Mouse (Mus musculus) hindbrain, embryonic 16.5 days (tissue): ENCODE data around the gene Piga. TPM values are rescaled to one million over a fixed set of nuclear protein-coding genes. Genes with fewer than 3 reads are reported as not detected.

Experiments
- ATAC-seq: fragments of 200-750 bp; cut with Nextera tagmentation; 2 replicates; pipeline ENCODE4 v1.8.0; 2017; ENCODE audit warnings: moderate TSS enrichment, moderate library complexity
- H3K27ac ChIP-seq: fragments of 300-500 bp; sonication (generic); 2 replicates; pipeline ENCODE4 v1.5.1; 2014; ENCODE audit warnings: low read depth, mild to moderate bottlenecking, control low read depth, low read length, moderate library complexity
- H3K27me3 ChIP-seq: fragments of 300-500 bp; sonication (generic); replicated peaks from 2 replicates; pipeline ENCODE4 v1.6.1; 2014; ENCODE audit warnings: low read length; ENCODE audit not compliant: control insufficient read depth, insufficient read depth
- H3K36me3 ChIP-seq: fragments of 300-500 bp; sonication (generic); 2 replicates; pipeline ENCODE4 v1.6.1; 2014; ENCODE audit warnings: mild to moderate bottlenecking, low read length, moderate library complexity, mixed read lengths; ENCODE audit not compliant: control insufficient read depth, insufficient read depth
- H3K4me1 ChIP-seq: fragments of 300-500 bp; sonication (generic); 2 replicates; pipeline ENCODE4 v1.6.1; 2014; ENCODE audit warnings: low read depth, low read length; ENCODE audit not compliant: control insufficient read depth, insufficient read depth
- H3K4me2 ChIP-seq: fragments of 300-500 bp; sonication (generic); 2 replicates; pipeline ENCODE4 v1.6.1; 2014; ENCODE audit warnings: mild to moderate bottlenecking, low read length, control low read depth, moderate library complexity
- H3K4me3 ChIP-seq: fragments of 300-500 bp; sonication (generic); 2 replicates; pipeline ENCODE4 v1.5.1; 2014; ENCODE audit warnings: mild to moderate bottlenecking, low read length, control low read depth, moderate library complexity
- H3K9ac ChIP-seq: fragments of 300-500 bp; sonication (generic); 2 replicates; pipeline ENCODE4 v1.6.1; 2014; ENCODE audit warnings: low read depth, mild to moderate bottlenecking, control low read depth, low read length, moderate library complexity
- H3K9me3 ChIP-seq: fragments of 300-500 bp; sonication (generic); 2 replicates; pipeline ENCODE4 v1.6.1; 2014; ENCODE audit warnings: mild to moderate bottlenecking, low read length, moderate library complexity; ENCODE audit not compliant: control insufficient read depth
- WGBS: fragments of 180-500 bp; shearing (Covaris S2); extraction: QIAGEN DNeasy Blood & Tissue Kit; methylation state at CpG from one replicate; pipeline ENCODE4 v1.1.7; 2014; 5-methylcytosine and 5-hydroxymethylcytosine counted together
- polyA plus RNA-seq: library from polyadenylated mRNA; unstranded; fragments of >200 nt; fragmentation: Nextera tagmentation; extraction: Ambion mirVana; gene quantifications from 2 replicates; pipeline ENCODE4 v1.2.1, GENCODE M21; 2015

Piga gene
- polyA plus RNA-seq, 1 experiment from 2014 or later, result 4.7 TPM

DNA sequence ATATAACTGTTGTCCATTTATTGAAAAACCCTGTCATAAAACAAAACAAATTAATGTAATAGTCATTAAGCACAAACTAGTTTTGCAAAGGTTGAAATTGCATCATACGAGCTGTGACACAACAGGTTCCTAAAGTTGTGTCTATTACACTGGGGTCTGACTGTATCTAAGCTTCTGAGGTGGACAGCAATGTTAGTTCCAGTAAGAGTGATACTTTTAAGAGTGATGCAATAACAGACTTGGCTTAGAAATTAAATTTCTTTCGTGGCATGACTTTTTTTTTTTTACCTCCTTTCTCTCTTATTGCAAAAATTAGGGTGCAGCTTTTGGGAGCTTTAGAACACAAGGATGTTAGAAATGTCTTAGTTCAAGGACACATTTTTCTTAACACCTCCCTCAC is 8.6 kb downstream of the Piga start:
- Histone ChIP-seq H3K27ac (no peak overlapping the region), H3K4me2 (no peak overlapping the region), H3K4me3 (no peak overlapping the region), H3K36me3 (no peaks in the 10 kb centered on the region), H3K9ac (no peak overlapping the region), H3K9me3 (no peaks in the 10 kb centered on the region), H3K27me3 (no peaks in the 10 kb centered on the region), H3K4me1 (no peaks in the 10 kb centered on the region)
- ATAC-seq, result no peak
- 92% methylated on average over 2 of the region's 2 CpGs for WGBS

DNA sequence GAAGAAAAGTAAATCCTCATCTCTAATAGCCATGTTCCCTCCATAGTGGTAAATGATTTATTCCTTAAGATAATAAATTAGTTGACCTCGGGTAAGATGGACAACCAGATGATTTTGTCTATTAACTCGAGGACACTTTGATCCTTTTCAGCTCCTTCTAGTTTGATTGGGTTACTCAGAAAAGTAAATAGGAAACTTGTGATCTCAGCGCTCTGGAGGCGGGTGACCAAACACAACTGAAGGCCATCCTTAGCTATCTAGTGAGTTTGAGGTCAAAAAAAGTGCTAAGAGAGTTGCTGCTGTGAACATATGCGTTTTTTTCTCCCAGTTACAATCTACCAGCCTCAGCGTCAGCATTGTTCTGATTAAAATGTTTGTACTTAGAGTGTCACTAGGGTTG is 11.0 kb downstream of the Piga start:
- ATAC-seq, result no peak
- no peak overlapping the region for H3K9ac ChIP-seq
- H3K36me3 ChIP-seq, result no peaks in the 10 kb centered on the region
- no peaks in the 10 kb centered on the region for H3K27me3 ChIP-seq
- H3K9me3 ChIP-seq, result no peaks in the 10 kb centered on the region
- H3K4me1 ChIP-seq, result no peaks in the 10 kb centered on the region
- no peak overlapping the region for H3K27ac ChIP-seq
- no peak overlapping the region for H3K4me3 ChIP-seq
- WGBS, result 87% methylated on average over 6 of the region's 6 CpGs
- H3K4me2 ChIP-seq, result no peak overlapping the region

DNA sequence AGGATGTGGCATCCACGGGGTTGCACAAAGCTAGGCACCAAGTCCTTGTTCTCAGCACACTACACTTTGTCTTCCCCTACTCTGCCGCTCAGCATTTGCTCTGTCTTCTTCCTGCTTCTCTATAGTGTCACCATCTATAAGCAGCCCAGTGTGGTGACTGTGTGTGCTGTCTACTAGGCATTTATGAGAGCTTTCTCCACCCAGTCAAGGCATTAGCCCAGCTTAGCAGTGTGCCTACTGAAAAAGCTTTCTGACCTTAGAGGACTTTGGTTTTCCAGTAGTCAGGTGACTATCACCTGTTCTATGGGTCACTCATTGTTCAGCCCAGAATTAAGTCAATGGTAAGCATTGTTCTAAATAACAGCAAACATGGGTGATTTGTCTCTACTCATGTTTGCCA is 11.5 kb downstream of the Piga start:
- Histone ChIP-seq H3K4me2 (no peak overlapping the region), H3K9ac (no peak overlapping the region), H3K27ac (no peak overlapping the region), H3K4me1 (no peaks in the 10 kb centered on the region), H3K36me3 (no peaks in the 10 kb centered on the region), H3K9me3 (no peaks in the 10 kb centered on the region), H3K4me3 (no peak overlapping the region), H3K27me3 (no peaks in the 10 kb centered on the region)
- WGBS, result 90% methylated on average over 2 of the region's 2 CpGs
- no peak for ATAC-seq

DNA sequence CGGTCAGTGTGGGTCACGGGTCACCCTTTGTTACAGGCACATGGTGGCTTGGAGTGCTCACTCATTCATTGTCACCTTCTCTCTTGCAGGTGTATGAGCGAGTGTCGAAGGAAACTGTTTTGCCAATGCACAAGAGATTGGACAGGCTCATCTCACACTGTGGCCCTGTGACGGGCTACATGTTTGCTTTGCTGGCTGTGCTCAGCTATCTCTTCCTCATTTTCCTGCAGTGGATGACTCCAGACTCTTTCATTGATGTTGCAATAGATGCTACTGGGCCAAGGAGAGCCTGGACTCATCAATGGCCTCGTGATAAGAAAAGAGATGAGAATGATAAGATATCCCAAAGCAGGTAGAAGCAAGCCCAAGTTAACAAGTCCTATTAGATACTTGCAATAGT is 12.0 kb downstream of the Piga start:
- H3K4me3 ChIP-seq, result no peak overlapping the region
- ATAC-seq, result no peak
- H3K9ac ChIP-seq, result no peak overlapping the region
- H3K4me2 ChIP-seq, result no peak overlapping the region
- no peak overlapping the region for H3K27ac ChIP-seq
- no peaks in the 10 kb centered on the region for H3K36me3 ChIP-seq
- 92% methylated on average over 6 of the region's 6 CpGs for WGBS
- H3K4me1 ChIP-seq, result no peaks in the 10 kb centered on the region
- no peaks in the 10 kb centered on the region for H3K27me3 ChIP-seq
- H3K9me3 ChIP-seq, result no peaks in the 10 kb centered on the region

DNA sequence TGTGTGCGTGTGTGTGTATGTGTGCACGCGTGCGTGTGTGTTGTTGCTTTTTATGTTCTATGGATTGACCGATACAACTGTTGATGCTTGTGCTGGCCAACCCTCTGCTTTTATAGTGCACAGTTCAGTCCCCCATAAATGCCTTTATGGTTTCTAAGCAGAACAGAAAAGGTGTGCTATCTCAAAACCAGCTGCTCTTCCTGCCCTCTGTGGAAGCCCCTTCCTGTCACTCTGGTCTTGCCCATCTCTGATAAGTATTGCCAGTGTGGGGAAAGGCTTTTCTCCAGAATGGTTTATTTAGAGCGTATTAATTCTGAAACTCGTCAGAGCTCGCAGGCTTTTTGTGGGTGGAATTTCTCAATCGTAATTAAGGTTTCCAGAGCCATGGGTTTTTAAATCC is 13.1 kb downstream of the Piga start:
- no peak for ATAC-seq
- no peaks in the 10 kb centered on the region for H3K36me3 ChIP-seq
- no peak overlapping the region for H3K4me2 ChIP-seq
- H3K27me3 ChIP-seq, result no peaks in the 10 kb centered on the region
- H3K4me1 ChIP-seq, result no peaks in the 10 kb centered on the region
- H3K9me3 ChIP-seq, result no peaks in the 10 kb centered on the region
- no peak overlapping the region for H3K27ac ChIP-seq
- no peak overlapping the region for H3K9ac ChIP-seq
- WGBS, result 94% methylated on average over 9 of the region's 9 CpGs
- H3K4me3 ChIP-seq, result no peak overlapping the region

DNA sequence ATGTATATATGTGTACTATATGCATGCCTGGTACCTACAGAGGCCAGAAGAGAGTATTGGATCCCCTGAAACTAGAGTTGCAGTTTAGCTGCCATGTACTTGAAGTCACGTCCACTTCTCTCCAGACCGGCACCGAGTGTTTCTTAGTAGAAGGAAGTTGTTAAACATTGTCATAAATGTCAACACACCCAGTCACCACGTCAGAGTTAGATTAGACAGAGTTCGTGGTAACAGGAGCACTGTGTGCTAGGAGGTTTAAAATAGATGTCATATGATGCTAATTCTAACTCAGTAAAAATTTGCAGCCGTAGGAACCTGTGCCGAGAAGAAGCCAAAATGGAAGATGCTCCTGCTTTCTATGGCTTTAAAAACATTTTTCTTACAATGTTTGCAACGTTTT is 17.1 kb downstream of the Piga start, which contains the start of gene Asb11:
Gene Asb11, plus strand, starts transcription at position 286 of the 400 bp plus-strand sequence.
- Histone ChIP-seq H3K9me3 (no peaks in the 10 kb centered on the region), H3K4me3 (no peak within 1 kb of the TSS), H3K27me3 (no peaks in the 10 kb centered on the region), H3K4me1 (no peaks in the 10 kb centered on the region), H3K9ac (no peak within 1 kb of the TSS), H3K27ac (no peak within 1 kb of the TSS), H3K36me3 (no peaks in the 10 kb centered on the region), H3K4me2 (no peak within 1 kb of the TSS)
- WGBS, result 85% methylated on average over 8 of the region's 8 CpGs
- no peak for ATAC-seq

DNA sequence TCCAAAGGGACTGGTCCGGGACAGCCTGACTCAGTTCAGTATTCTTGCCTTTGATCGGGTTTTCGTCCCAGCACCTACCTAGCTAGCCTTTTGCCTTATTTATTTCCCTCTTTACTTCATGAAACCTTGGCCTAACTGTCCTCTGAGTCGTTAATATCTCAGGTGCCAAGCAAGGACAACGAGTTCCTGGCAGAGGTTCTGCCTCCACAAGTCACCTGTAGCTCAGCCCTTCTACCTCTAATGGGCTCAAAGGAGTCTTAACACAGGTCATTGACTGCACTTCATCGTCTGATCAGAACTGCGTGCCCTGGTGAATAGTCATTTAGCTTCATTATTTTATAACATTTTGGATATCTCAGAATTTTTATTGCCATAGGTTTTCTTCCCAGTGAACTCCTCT is 19.9 kb downstream of the Piga start:
- ATAC-seq, result no peak
- WGBS, result 86% methylated on average over 7 of the region's 7 CpGs
- Histone ChIP-seq H3K9me3 (no peaks in the 10 kb centered on the region), H3K27me3 (no peaks in the 10 kb centered on the region), H3K4me2 (no peak overlapping the region), H3K4me1 (no peaks in the 10 kb centered on the region), H3K27ac (no peak overlapping the region), H3K9ac (no peak overlapping the region), H3K36me3 (no peaks in the 10 kb centered on the region), H3K4me3 (no peak overlapping the region)

DNA sequence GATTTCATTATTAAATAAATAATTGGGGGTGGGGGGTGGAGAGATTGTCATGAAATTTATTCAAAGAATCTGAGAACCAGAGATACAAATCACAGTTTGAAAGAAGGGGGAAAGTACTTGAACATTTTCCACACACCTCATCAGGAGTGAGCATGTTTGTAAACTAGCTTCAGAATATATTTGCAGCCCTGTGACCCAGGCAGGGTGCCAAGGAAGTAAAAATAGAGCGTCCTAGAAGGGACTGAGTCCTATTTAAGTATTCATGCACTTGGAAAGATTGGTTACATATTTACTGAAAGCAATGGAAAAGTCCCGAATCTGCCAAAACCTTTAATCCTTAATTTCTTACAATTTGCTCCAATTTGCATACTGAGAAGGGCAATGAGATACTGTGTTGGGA is 20.6 kb downstream of the Piga start:
- ATAC-seq, result no peak
- Histone ChIP-seq H3K9me3 (no peaks in the 10 kb centered on the region), H3K27me3 (no peaks in the 10 kb centered on the region), H3K9ac (no peak overlapping the region), H3K4me1 (no peaks in the 10 kb centered on the region), H3K4me3 (no peak overlapping the region), H3K4me2 (no peak overlapping the region), H3K36me3 (no peaks in the 10 kb centered on the region), H3K27ac (no peak overlapping the region)
- 84% methylated on average over 2 of the region's 2 CpGs for WGBS

DNA sequence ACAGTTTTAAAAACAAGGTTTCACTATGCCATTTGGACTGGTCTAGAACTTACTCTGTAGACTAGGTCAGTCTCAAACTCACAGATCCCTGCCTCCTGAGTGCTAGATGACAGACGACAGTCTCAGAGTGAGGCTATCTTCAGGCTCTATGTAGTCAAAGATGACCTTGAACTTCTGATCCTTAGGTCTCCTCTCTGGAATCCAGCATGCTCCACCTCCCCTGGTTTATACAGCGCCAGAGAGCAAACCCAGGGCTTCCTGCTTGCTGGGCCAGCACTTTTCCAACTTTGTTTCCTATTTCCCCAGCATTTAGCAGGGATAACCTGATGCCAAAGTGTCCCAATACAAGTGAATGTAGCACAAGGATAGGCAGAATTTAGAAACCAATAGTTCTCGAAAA is 21.1 kb downstream of the Piga start:
- no peak overlapping the region for H3K27ac ChIP-seq
- no peaks in the 10 kb centered on the region for H3K4me1 ChIP-seq
- H3K36me3 ChIP-seq, result no peaks in the 10 kb centered on the region
- H3K4me3 ChIP-seq, result no peak overlapping the region
- no peak overlapping the region for H3K4me2 ChIP-seq
- H3K9me3 ChIP-seq, result no peaks in the 10 kb centered on the region
- WGBS, result 91% methylated on average over 3 of the region's 3 CpGs
- H3K9ac ChIP-seq, result no peak overlapping the region
- H3K27me3 ChIP-seq, result no peaks in the 10 kb centered on the region
- no peak for ATAC-seq

DNA sequence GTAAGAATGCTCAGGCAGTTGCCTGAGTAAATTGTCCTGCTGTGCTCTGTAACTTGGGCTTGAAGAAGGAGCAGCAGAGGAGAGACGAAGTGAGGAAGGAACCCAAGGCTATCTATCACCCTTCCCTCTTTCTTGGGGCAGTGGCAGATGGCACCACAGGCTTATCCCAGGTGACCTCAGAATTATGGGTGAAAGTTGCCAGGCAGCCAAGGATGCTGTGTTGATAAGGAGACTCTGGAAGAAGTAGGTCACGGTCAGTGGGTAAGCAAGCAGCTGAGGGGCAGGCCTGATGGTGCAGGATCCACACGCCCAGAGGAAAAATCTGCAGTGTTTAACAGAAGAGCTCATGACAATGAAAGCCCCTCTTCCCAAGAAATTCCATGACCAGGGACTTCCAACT is 21.7 kb downstream of the Piga start:
- H3K4me2 ChIP-seq, result no peak overlapping the region
- no peak overlapping the region for H3K9ac ChIP-seq
- H3K9me3 ChIP-seq, result no peaks in the 10 kb centered on the region
- no peak overlapping the region for H3K4me3 ChIP-seq
- H3K36me3 ChIP-seq, result no peaks in the 10 kb centered on the region
- 92% methylated on average over 3 of the region's 3 CpGs for WGBS
- ATAC-seq, result no peak
- H3K27me3 ChIP-seq, result no peaks in the 10 kb centered on the region
- H3K4me1 ChIP-seq, result no peaks in the 10 kb centered on the region
- H3K27ac ChIP-seq, result no peak overlapping the region
